Mouse (Mus musculus): Measurements from ENCODE around the gene Sema6b.

Gene Sema6b

DNA sequence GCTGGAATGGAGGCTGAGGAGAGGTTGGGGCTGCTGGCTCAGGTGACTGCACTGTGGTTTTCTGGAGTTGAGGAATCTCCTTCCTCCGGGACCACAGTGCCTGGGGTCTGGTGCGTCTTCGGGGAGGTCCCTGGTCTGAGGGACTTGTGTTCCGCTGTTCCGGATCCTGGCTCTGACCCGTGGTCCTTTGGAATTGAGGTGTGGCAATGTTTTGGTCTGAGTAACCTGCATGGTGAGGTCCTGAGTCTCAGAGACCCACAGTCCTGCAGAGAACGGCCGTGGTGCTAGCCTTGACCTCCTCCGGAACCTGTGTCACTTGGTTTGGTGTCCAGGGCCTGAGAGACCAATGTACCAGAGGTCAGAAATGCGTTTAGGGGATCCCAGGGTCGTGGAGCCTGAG lies 60.2 kb downstream of the Sema6b start:
- no peak for DNase-seq

DNA sequence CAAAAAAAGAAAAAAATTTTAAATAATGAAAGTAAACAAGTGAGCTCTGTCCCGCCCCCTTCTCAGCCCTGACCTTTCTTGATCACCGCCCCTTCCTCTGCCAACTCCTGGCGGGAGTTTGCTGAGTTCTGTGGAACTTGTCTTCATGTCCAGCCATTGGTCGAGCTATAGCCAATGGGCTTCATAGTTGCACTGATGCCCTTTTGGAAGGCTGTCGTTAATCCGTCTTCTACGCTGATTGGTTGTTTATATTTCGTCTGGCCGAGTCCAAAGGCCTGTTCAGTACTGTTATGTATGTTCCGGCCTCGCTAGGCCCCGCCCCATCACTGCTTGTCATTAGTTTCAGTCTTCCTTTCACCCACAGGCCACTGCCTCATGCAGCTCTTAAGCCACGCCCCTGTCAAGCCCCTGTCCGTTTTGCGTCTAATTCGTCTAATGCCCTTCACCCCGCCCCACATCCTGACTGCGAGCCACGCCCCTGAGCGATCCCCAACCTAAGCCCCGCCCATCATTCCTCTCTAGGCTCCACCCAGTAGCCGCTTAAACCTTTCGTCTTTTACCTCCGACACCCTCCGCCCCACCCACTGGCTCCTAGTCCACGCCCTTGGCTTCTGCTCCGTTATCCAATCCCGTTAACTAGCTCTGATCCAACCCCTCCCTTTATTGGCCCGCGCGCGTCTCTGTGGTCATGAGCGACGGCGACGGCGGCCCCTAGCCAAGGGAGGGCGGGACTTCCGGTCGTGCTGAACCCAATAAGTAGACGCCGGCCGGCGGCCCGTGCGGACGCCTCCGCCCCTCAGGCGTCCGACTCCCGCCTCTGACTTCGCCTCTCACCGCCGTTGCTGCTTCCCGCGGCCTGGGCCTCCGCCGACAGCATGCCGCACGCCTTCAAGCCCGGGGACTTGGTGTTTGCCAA lies 61.0 kb downstream of the Sema6b start, which contains the start of gene Hdgfl2:
TSS of gene Hdgfl2 (plus strand) at position 755 of the 916 bp plus-strand sequence.
- DNase-seq: peak; percentile 100

DNA sequence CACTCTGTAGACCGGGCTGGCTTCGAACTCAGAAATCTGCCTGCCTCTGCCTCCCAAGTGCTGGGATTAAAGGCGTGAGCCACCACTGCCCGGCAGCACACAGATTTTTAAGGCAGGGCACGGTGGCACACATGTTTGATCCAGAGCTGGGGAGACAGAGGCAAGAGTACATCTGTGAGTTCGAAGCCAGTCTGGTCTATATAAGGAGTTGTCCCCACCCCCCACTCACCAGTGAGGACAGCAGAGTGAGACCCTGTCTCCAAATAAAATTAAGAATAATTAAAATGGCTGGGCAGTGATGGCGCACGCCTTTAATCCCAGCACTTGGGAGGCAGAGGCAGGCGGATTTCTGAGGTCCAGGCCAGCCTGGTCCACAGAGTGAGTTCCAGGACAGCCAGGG lies 61.8 kb downstream of the Sema6b start:
- DNase-seq: peak in 1 of 2 experiments; percentile 46

DNA sequence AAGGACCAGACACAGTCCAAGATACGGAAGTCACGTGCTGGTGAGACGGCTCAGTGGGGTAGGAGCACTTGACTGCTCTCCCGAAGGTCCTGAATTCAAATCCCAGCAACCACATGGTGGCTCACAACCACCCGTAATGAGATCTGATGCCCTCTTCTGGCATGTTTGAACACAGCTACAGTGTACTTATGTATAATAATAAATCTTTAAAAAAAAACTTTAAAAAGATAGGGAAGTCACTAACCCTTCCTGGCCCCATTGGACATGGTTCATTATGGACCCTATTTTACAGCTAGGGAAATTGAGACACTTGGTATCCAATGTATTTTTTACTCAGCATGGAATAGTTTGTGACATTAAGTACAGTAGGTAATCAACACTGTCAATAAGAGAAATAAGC lies 62.6 kb downstream of the Sema6b start:
- no peak for DNase-seq

DNA sequence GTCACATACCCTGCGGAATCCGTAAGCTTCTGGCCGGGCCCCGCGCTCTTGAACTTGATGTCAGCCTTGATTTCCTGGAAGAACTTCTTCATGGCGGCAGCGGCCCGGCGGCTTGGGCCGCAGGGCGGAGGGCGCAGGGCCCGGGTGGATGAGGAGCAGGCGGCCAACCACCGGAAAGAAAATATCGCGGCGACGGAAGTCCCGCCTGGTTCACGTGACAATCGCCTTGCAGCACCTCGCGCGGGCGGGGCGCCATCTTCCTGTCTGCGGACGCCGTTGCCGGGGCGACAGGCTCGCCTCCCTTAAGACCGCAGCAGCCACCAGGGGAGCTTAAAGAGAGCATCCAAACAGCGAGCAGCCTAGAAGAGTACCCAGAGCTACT lies 65.3 kb downstream of the Sema6b start, which contains the start of gene Ubxn6:
TSS of gene Ubxn6 (minus strand) at position 202 of the 382 bp plus-strand sequence.
- peak; percentile 99 for DNase-seq

DNA sequence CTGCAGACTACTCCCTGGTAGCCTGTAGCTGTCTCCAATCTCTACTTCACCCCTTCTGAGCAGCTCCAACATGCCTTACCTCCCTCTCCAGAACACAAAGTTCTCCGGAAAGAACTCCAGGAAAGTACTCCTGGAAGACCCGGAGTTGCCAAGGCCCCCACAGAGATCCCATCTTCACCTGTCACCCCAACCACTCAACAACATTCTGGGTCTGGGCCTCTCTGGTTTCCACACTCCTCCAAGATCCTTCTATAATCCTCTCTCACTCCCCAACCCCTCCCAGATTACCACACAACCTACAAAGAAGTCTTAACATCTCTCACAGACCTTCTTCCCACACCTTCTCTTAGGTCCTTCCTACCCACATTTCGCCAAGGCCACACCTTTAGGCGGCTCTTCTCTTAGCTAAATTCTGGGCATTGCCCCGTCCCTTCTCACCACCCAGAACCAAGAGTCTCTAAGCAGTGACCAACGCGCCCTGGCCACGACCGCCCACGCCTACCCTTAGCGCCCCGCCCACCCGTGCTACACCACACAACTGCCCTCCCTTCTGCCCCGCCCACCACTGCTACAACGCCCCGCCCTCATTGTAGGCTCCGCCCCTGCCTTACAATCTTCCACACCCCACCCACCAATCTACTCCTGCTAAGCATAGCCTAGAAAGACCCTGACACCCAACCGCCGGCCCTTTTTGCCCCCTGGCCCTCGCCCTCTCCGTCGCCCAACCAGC lies 65.9 kb downstream of the Sema6b start:
- DNase-seq: peak; percentile 94 to 95

Measured in kidney, postnatal 25 days (tissue).